Mouse (Mus musculus) kidney, adult 9 months (tissue): Measurements from ENCODE around the gene Klhl3.
"Not testable (repeated sequence)": the region's sequence is repeated elsewhere in the genome, so short reads cannot be mapped to it uniquely, and the experiment has no call there.

Source experiments
- DNase-seq: peaks from one replicate; pipeline ENCODE4 v3.0.0; 2022

Klhl3 gene

GRCm38 (mm10) chr13:58113061-58113900 is at the start of gene Klhl3:
Gene Klhl3 (minus strand): TSS chr13:58113592.
- peak; percentile 43 for DNase-seq

GRCm38 (mm10) chr13:58160761-58161160 is 47.4 kb upstream of the Klhl3 start:
- DNase-seq = no peak

- peak; percentile 93 for DNase-seq
Measured at GRCm38 (mm10) chr13:58158099-58158912, 44.9 kb upstream of the Klhl3 start.

GRCm38 (mm10) chr13:58157447-58158098 is 44.2 kb upstream of the Klhl3 start, which contains the start of gene Idnk:
Gene Idnk (plus strand): TSS chr13:58157649.
- peak; percentile 91 for DNase-seq

GRCm38 (mm10) chr13:58157036-58157435 is 43.6 kb upstream of the Klhl3 start:
- DNase-seq = no peak

- DNase-seq = no peak
Measured at GRCm38 (mm10) chr13:58156031-58156430, 42.6 kb upstream of the Klhl3 start.

GRCm38 (mm10) chr13:58150442-58150841 is 37.0 kb upstream of the Klhl3 start:
- no peak for DNase-seq

GRCm38 (mm10) chr13:58149629-58150028 is 36.2 kb upstream of the Klhl3 start:
- no peak for DNase-seq

- peak; percentile 40 for DNase-seq
Measured at GRCm38 (mm10) chr13:58149033-58149558, 35.7 kb upstream of the Klhl3 start.

GRCm38 (mm10) chr13:58148256-58148831 is 35.0 kb upstream of the Klhl3 start:
- DNase-seq = no peak

GRCm38 (mm10) chr13:58147760-58148159 is 34.4 kb upstream of the Klhl3 start:
- DNase-seq = no peak

- DNase-seq = not testable (repeated sequence)
Measured at GRCm38 (mm10) chr13:58146603-58147002, 33.2 kb upstream of the Klhl3 start.

GRCm38 (mm10) chr13:58131692-58132091 is 18.3 kb upstream of the Klhl3 start:
- DNase-seq = no peak

GRCm38 (mm10) chr13:58129687-58130246 is 16.4 kb upstream of the Klhl3 start:
- DNase-seq = no peak

GRCm38 (mm10) chr13:58128768-58129671 is 15.6 kb upstream of the Klhl3 start:
- peak; percentile 96 for DNase-seq

GRCm38 (mm10) chr13:58128396-58128767 is 15.0 kb upstream of the Klhl3 start, which contains the start of gene Hnrnpa0:
Gene Hnrnpa0 (minus strand): TSS chr13:58128556.
- peak; percentile 93 for DNase-seq

GRCm38 (mm10) chr13:58127766-58128361 is 14.5 kb upstream of the Klhl3 start:
- DNase-seq = peak; percentile 66

- no peak for DNase-seq
Measured at GRCm38 (mm10) chr13:58126862-58127765, 13.7 kb upstream of the Klhl3 start.

- DNase-seq = peak; percentile 81
Measured at GRCm38 (mm10) chr13:58126126-58126525, 12.7 kb upstream of the Klhl3 start.

- no peak for DNase-seq
Measured at GRCm38 (mm10) chr13:58124989-58125388, 11.6 kb upstream of the Klhl3 start.
